Mouse (Mus musculus): ENCODE measurements around the gene Ccdc124.

GRCm38 (mm10) chr8:70880126-70880525 lies 6.4 kb upstream of the Ccdc124 start:
- TF ChIP-seq POLR2A (IDR thresholded peaks at IDR 0.05; ENCODE audit: control insufficient read depth, extremely low read depth, insufficient read depth, low read length, poor library complexity) (no peak), CTCF (IDR thresholded peaks at IDR 0.05; ENCODE audit: borderline replicate concordance, control insufficient read depth, extremely low read depth, insufficient read depth, low read length, poor library complexity) (no peak)
